Mouse (Mus musculus) MEL (cell line): ENCODE results near the gene Radil. TPM values are rescaled to one million over a fixed set of nuclear protein-coding genes. Genes with fewer than 3 reads are reported as not detected.

Experiments used
- DNase-seq: peaks from one replicate; pipeline ENCODE4 v3.0.0; 2011; ENCODE audit warnings: low read depth, low spot score
- H3K27ac ChIP-seq: 2 replicates; pipeline ENCODE4 v1.5.1; 2012; ENCODE audit warnings: low read depth, mild to moderate bottlenecking, control low read depth, low read length, moderate library complexity; ENCODE audit not compliant: control insufficient read depth
- H3K27me3 ChIP-seq, 2 experiments: fragments of 150-350 bp in 1 of 2; sonication (generic) in 1 of 2; 2 replicates each; pipeline ENCODE4 v1.6.1; 2012; ENCODE audit warnings: low read length in 2 of 2, mild to moderate bottlenecking in 2 of 2, improper control_type of control experiment in 1 of 2, moderate library complexity in 1 of 2; ENCODE audit not compliant: insufficient read depth in 2 of 2, control insufficient read depth in 1 of 2
- H3K36me3 ChIP-seq, 2 experiments: 2 replicates each; pipeline ENCODE4 v1.6.1; 2012 to 2014; ENCODE audit warnings: low read length in 2 of 2, improper control_type of control experiment in 1 of 2, inconsistent platforms in 1 of 2, mild to moderate bottlenecking in 1 of 2; ENCODE audit not compliant: insufficient read depth in 2 of 2, control insufficient read depth in 1 of 2
- H3K4me1 ChIP-seq, 2 experiments: fragments of 150-350 bp in 1 of 2; sonication (generic) in 1 of 2; 2 replicates each; pipeline ENCODE4 v1.6.1; 2012; ENCODE audit warnings: low read length in 2 of 2, improper control_type of control experiment in 1 of 2, mild to moderate bottlenecking in 1 of 2; ENCODE audit not compliant: insufficient read depth in 2 of 2, control insufficient read depth in 1 of 2
- H3K4me3 ChIP-seq, 2 experiments: fragments of 150-350 bp in 1 of 2; sonication (generic) in 1 of 2; 2 replicates each; pipeline ENCODE4 v1.5.1; 2012; ENCODE audit warnings: low read depth in 2 of 2, low read length in 2 of 2, mild to moderate bottlenecking in 2 of 2, moderate library complexity in 2 of 2, control low read depth in 1 of 2, improper control_type of control experiment in 1 of 2; ENCODE audit not compliant: control insufficient read depth in 1 of 2, insufficient read depth in 1 of 2
- H3K79me2 ChIP-seq: 2 replicates; pipeline ENCODE4 v1.6.1; 2012; ENCODE audit warnings: mild to moderate bottlenecking, low read length, moderate library complexity; ENCODE audit not compliant: control insufficient read depth, poor library complexity, insufficient read depth
- H3K9ac ChIP-seq: 2 replicates; pipeline ENCODE4 v1.6.1; 2012; ENCODE audit warnings: low read depth, mild to moderate bottlenecking, control low read depth, low read length, moderate library complexity; ENCODE audit not compliant: control insufficient read depth, poor library complexity, severe bottlenecking
- H3K9me3 ChIP-seq: fragments of 150-350 bp; sonication (generic); replicated peaks from 2 replicates; pipeline ENCODE4 v1.6.1; 2012; ENCODE audit warnings: mild to moderate bottlenecking, low read length, improper control_type of control experiment, moderate library complexity; ENCODE audit not compliant: insufficient read depth
- BHLHE40 ChIP-seq: IDR thresholded peaks from 2 replicates; pipeline ENCODE4 v1.6.1; 2012; ENCODE audit warnings: low read depth, mild to moderate bottlenecking, inconsistent platforms, low read length, improper control_type of control experiment, borderline replicate concordance
- CHD1 ChIP-seq: IDR thresholded peaks from 2 replicates; pipeline ENCODE4 v1.6.1; 2012; ENCODE audit warnings: low read depth, mild to moderate bottlenecking, inconsistent platforms, low read length, improper control_type of control experiment
- CHD2 ChIP-seq: IDR thresholded peaks from 2 replicates; pipeline ENCODE4 v1.6.1; 2011; ENCODE audit warnings: low read length, improper control_type of control experiment
- CTCF ChIP-seq, 3 experiments: IDR thresholded peaks in 2 of 3; conservative IDR thresholded peaks in 1 of 3; 2 replicates each; pipeline ENCODE4 v1.5.1; 2011 to 2012; ENCODE audit warnings: low read length in 3 of 3, low read depth in 2 of 3, mild to moderate bottlenecking in 2 of 3, improper control_type of control experiment in 1 of 3, inconsistent platforms in 1 of 3, mixed read lengths in 1 of 3, moderate library complexity in 1 of 3; ENCODE audit not compliant: control insufficient read depth in 1 of 3, insufficient read depth in 1 of 3, poor library complexity in 1 of 3, severe bottlenecking in 1 of 3
- E2F4 ChIP-seq: IDR thresholded peaks from 2 replicates; pipeline ENCODE4 v1.6.1; 2011; ENCODE audit warnings: low read depth, low read length, improper control_type of control experiment, borderline replicate concordance
- ELF1 ChIP-seq: IDR thresholded peaks from 2 replicates; pipeline ENCODE4 v1.6.1; 2014; ENCODE audit warnings: low read depth, mild to moderate bottlenecking, inconsistent platforms, low read length, improper control_type of control experiment, moderate library complexity
- GATA1 ChIP-seq: IDR thresholded peaks from 2 replicates; pipeline ENCODE4 v1.6.1; 2011; ENCODE audit warnings: low read depth, low read length, improper control_type of control experiment
- HCFC1 ChIP-seq: IDR thresholded peaks from 2 replicates; pipeline ENCODE4 v1.6.1; 2012; ENCODE audit warnings: low read depth, mild to moderate bottlenecking, inconsistent platforms, low read length, improper control_type of control experiment, moderate library complexity
- MAX ChIP-seq: IDR thresholded peaks from 2 replicates; pipeline ENCODE4 v1.6.1; 2011; ENCODE audit warnings: low read length, improper control_type of control experiment
- MAZ ChIP-seq: IDR thresholded peaks from 2 replicates; pipeline ENCODE4 v1.6.1; 2012; ENCODE audit warnings: low read depth, mild to moderate bottlenecking, inconsistent platforms, low read length, improper control_type of control experiment
- MYC ChIP-seq: IDR thresholded peaks from 2 replicates; pipeline ENCODE4 v1.6.1; 2011; ENCODE audit warnings: low read depth, mild to moderate bottlenecking, low read length, improper control_type of control experiment, moderate library complexity
- NELFE ChIP-seq: IDR thresholded peaks from 2 replicates; pipeline ENCODE4 v1.6.1; 2011; ENCODE audit warnings: low read depth, low read length, improper control_type of control experiment
- NRF1 ChIP-seq: IDR thresholded peaks from 2 replicates; pipeline ENCODE4 v1.6.1; 2014; ENCODE audit warnings: low read depth, mild to moderate bottlenecking, inconsistent platforms, low read length, improper control_type of control experiment, moderate library complexity; ENCODE audit not compliant: poor library complexity, insufficient read depth, severe bottlenecking
- POLR2A ChIP-seq, 2 experiments: IDR thresholded peaks; 2 replicates each; pipeline ENCODE4 v1.6.1; 2011 to 2012; ENCODE audit warnings: low read length in 2 of 2, mild to moderate bottlenecking in 2 of 2, control low read depth in 1 of 2, improper control_type of control experiment in 1 of 2, low read depth in 1 of 2, moderate library complexity in 1 of 2; ENCODE audit not compliant: control insufficient read depth in 1 of 2, insufficient read depth in 1 of 2, poor library complexity in 1 of 2
- POLR2AphosphoS2 ChIP-seq: IDR thresholded peaks from 2 replicates; pipeline ENCODE4 v1.6.1; 2011; ENCODE audit warnings: low read length, improper control_type of control experiment
- POLR2AphosphoS5 ChIP-seq: IDR thresholded peaks from 2 replicates; pipeline ENCODE4 v1.6.1; 2012; ENCODE audit warnings: low read depth, borderline replicate concordance, mild to moderate bottlenecking, inconsistent platforms, low read length, moderate library complexity, mixed read lengths
- RAD21 ChIP-seq: IDR thresholded peaks from 2 replicates; pipeline ENCODE4 v1.6.1; 2011; ENCODE audit warnings: mild to moderate bottlenecking, low read depth, low read length, improper control_type of control experiment
- RCOR1 ChIP-seq: IDR thresholded peaks from 2 replicates; pipeline ENCODE4 v1.6.1; 2012; ENCODE audit warnings: low read depth, mild to moderate bottlenecking, inconsistent platforms, low read length, improper control_type of control experiment
- USF1 ChIP-seq: IDR thresholded peaks from 2 replicates; pipeline ENCODE4 v1.6.1; 2014; ENCODE audit warnings: low read depth, mild to moderate bottlenecking, inconsistent platforms, low read length, improper control_type of control experiment, moderate library complexity
- ZC3H11A ChIP-seq: IDR thresholded peaks from 2 replicates; pipeline ENCODE4 v1.6.1; 2012; ENCODE audit warnings: low read depth, mild to moderate bottlenecking, inconsistent platforms, low read length, improper control_type of control experiment
- ZNF384 ChIP-seq: IDR thresholded peaks from 2 replicates; pipeline ENCODE4 v1.6.1; 2012; ENCODE audit warnings: low read depth, mild to moderate bottlenecking, inconsistent platforms, low read length, improper control_type of control experiment
- polyA plus RNA-seq, 2 experiments: library from polyadenylated mRNA; stranded (reverse) in 1 of 2; unstranded in 1 of 2; fragments of >175 nt in 1 of 2; fragments of >200 nt in 1 of 2; gene quantifications; 2 replicates each; pipeline versions ENCODE4 v1.2.1 to v1.2.4; 2012; ENCODE audit warnings: low replicate concordance in 2 of 2, low read depth in 1 of 2; ENCODE audit not compliant: insufficient read length in 2 of 2, insufficient read depth in 1 of 2, missing spikeins in 1 of 2
- total RNA-seq: library from RNA; depleted of rRNA; stranded (reverse); fragments of 300-350 nt; gene quantifications from 2 replicates; pipeline ENCODE4 v1.2.3, GENCODE M21; 2012

Radil gene
- total and polyA plus RNA-seq, 3 experiments, result 0.07 to 0.27 TPM; not detected in 1

- Histone ChIP-seq H3K9me3 (no peaks in the 10 kb centered on the region), H3K79me2 (no peaks in the 10 kb centered on the region), H3K9ac (no peak overlapping the region), H3K36me3 (no peaks in the 10 kb centered on the region), H3K27ac (no peak overlapping the region), H3K4me3 (no peak overlapping the region), H3K27me3 (no peaks in the 10 kb centered on the region), H3K4me1 (no peaks in the 10 kb centered on the region)
- TF ChIP-seq RCOR1 (no peak), MYC (no peak), HCFC1 (no peak), USF1 (no peak), POLR2AphosphoS5 (no peak), MAZ (no peak), POLR2AphosphoS2 (no peak), BHLHE40 (no peak), MAX (no peak), ZNF384 (no peak), E2F4 (no peak), CHD2 (no peak), POLR2A (IDR thresholded peaks at IDR 0.05; ENCODE audit: control insufficient read depth in 1 of 2, insufficient read depth in 1 of 2, low read depth in 1 of 2, low read length in 2 of 2, poor library complexity in 1 of 2) (no peak), ZC3H11A (no peak), ELF1 (no peak), NELFE (no peak), CTCF (IDR thresholded peaks at IDR 0.05 in 2 of 3, conservative IDR thresholded peaks at IDR 0.05 in 1 of 3; ENCODE audit: control insufficient read depth in 1 of 3, insufficient read depth in 1 of 3, low read depth in 2 of 3, low read length in 3 of 3, poor library complexity in 1 of 3, severe bottlenecking in 1 of 3) (no peak), RAD21 (no peak), GATA1 (no peak), NRF1 (no peak)
- DNase-seq, result no peak
Measured at GRCm38 (mm10) chr5:142473696-142474095, 77.2 kb downstream of the Radil start.

GRCm38 (mm10) chr5:142469796-142470195 lies 81.1 kb downstream of the Radil start:
- Histone ChIP-seq H3K79me2 (no peaks in the 10 kb centered on the region; the same call in 1 of the 2 replicates), H3K27ac (no peak overlapping the region), H3K4me3 (no peak overlapping the region), H3K9me3 (no peaks in the 10 kb centered on the region), H3K36me3 (0 out of 4 replicates have a peak, but pooled peaks cover 0 to under 1% of the 10 kb centered on the region in 2 experiments), H3K9ac (no peak overlapping the region), H3K4me1 (peaks cover 0 to 7% of the 10 kb centered on the region in 2 experiments; a peak in 2 of 4 replicates), H3K27me3 (no peaks in the 10 kb centered on the region)
- TF ChIP-seq CHD1 (no peak), USF1 (0 out of 2 replicates have a peak, but pooled peaks have one; percentile 10)
- DNase-seq, result no peak
